Mouse (Mus musculus) liver, embryonic 14.5 days (tissue): ENCODE measurements around the gene Tbc1d14.

Experiments
- CTCF ChIP-seq: IDR thresholded peaks from 2 replicates; pipeline ENCODE4 v1.5.1; 2016; ENCODE audit warnings: antibody characterized with exemption, low read depth, control low read depth
- EP300 ChIP-seq: IDR thresholded peaks from 2 replicates; pipeline ENCODE4 v1.6.1; 2016; ENCODE audit warnings: antibody characterized with exemption, low read depth

- no peak for TF ChIP-seq CTCF
- TF ChIP-seq EP300, result no peak
These were observed 78.0 kb downstream of the Tbc1d14 start for GRCm38 (mm10) chr5:36515126-36515525.
